Mouse (Mus musculus) MEL (cell line): ENCODE data around the gene Capn9.

Source experiments
- BHLHE40 ChIP-seq: IDR thresholded peaks from 2 replicates; pipeline ENCODE4 v1.6.1; 2012; ENCODE audit warnings: low read depth, mild to moderate bottlenecking, inconsistent platforms, low read length, improper control_type of control experiment, borderline replicate concordance
- CTCF ChIP-seq, 3 experiments: IDR thresholded peaks in 2 of 3; conservative IDR thresholded peaks in 1 of 3; 2 replicates each; pipeline ENCODE4 v1.5.1; 2011 to 2012; ENCODE audit warnings: low read length in 3 of 3, low read depth in 2 of 3, mild to moderate bottlenecking in 2 of 3, improper control_type of control experiment in 1 of 3, inconsistent platforms in 1 of 3, mixed read lengths in 1 of 3, moderate library complexity in 1 of 3; ENCODE audit not compliant: control insufficient read depth in 1 of 3, insufficient read depth in 1 of 3, poor library complexity in 1 of 3, severe bottlenecking in 1 of 3
- MAX ChIP-seq: IDR thresholded peaks from 2 replicates; pipeline ENCODE4 v1.6.1; 2011; ENCODE audit warnings: low read length, improper control_type of control experiment
- MEF2A ChIP-seq: IDR thresholded peaks from 2 replicates; pipeline ENCODE4 v1.6.1; 2014; ENCODE audit warnings: low read depth, mild to moderate bottlenecking, inconsistent platforms, low read length, improper control_type of control experiment; ENCODE audit not compliant: poor library complexity, insufficient replicate concordance, severe bottlenecking; ENCODE audit errors: extremely low read depth
- MYC ChIP-seq: IDR thresholded peaks from 2 replicates; pipeline ENCODE4 v1.6.1; 2011; ENCODE audit warnings: low read depth, mild to moderate bottlenecking, low read length, improper control_type of control experiment, moderate library complexity
- NELFE ChIP-seq: IDR thresholded peaks from 2 replicates; pipeline ENCODE4 v1.6.1; 2011; ENCODE audit warnings: low read depth, low read length, improper control_type of control experiment
- POLR2A ChIP-seq, 2 experiments: IDR thresholded peaks; 2 replicates each; pipeline ENCODE4 v1.6.1; 2011 to 2012; ENCODE audit warnings: low read length in 2 of 2, mild to moderate bottlenecking in 2 of 2, control low read depth in 1 of 2, improper control_type of control experiment in 1 of 2, low read depth in 1 of 2, moderate library complexity in 1 of 2; ENCODE audit not compliant: control insufficient read depth in 1 of 2, insufficient read depth in 1 of 2, poor library complexity in 1 of 2
- SMC3 ChIP-seq: IDR thresholded peaks from 2 replicates; pipeline ENCODE4 v1.6.1; 2011; ENCODE audit warnings: low read depth, low read length, improper control_type of control experiment
- ZNF384 ChIP-seq: IDR thresholded peaks from 2 replicates; pipeline ENCODE4 v1.6.1; 2012; ENCODE audit warnings: low read depth, mild to moderate bottlenecking, inconsistent platforms, low read length, improper control_type of control experiment

GRCm38 (mm10) chr8:124604066-124604465 lies 28.2 kb downstream of the Capn9 start:
- TF ChIP-seq SMC3 (peak; percentile 25; the same call in 1 of the 2 replicates), CTCF (IDR thresholded peaks at IDR 0.05 in 2 of 3, conservative IDR thresholded peaks at IDR 0.05 in 1 of 3; ENCODE audit: control insufficient read depth in 1 of 3, insufficient read depth in 1 of 3, low read depth in 2 of 3, low read length in 3 of 3, poor library complexity in 1 of 3, severe bottlenecking in 1 of 3) (peak; percentile 35 to 53 (median 38)), POLR2A (IDR thresholded peaks at IDR 0.05; ENCODE audit: control insufficient read depth in 1 of 2, insufficient read depth in 1 of 2, low read depth in 1 of 2, low read length in 2 of 2, poor library complexity in 1 of 2) (no peak), NELFE (no peak), MYC (no peak), MAX (no peak), MEF2A (no peak), ZNF384 (no peak), BHLHE40 (no peak)
